12 mouse cellular contexts compared by ENCODE assay signal in genomic region chr12:27502716-27503486, GRCm38 (mm10).
DNase-seq lines count a peak whose midpoint lies in the region; ATAC-seq lines count a peak whose summit lies in the region.
"Had no signal": no experiment of that assay in that cellular context is flagged by ENCODE, and none has a peak within 500 bp of the region (broad histone marks: within the 10 kb centered on the region; RNA-seq: fewer than 3 reads in every experiment).

No protein-coding gene starts in this region.

- H3K9ac ChIP-seq in embryonic facial prominence, embryonic 14.5 days (ENCODE audit: low read depth, low read length): no peak overlapping the region
- peak overlapping the region; percentile 22; the same call in 1 of the 2 replicates for H3K9ac ChIP-seq in midbrain, embryonic 11.5 days (ENCODE audit: low read length)

- 20% methylated on average over 6 of the region's 6 CpGs for WGBS in embryonic facial prominence, embryonic 14.5 days
- 17% methylated on average over 6 of the region's 6 CpGs for WGBS in midbrain, embryonic 11.5 days

- H3K4me1 ChIP-seq in embryonic facial prominence, embryonic 14.5 days (ENCODE audit: control insufficient read depth, insufficient read depth, low read length): peaks cover 19% of the 10 kb centered on the region
- peaks cover 16% of the 10 kb centered on the region for H3K4me1 ChIP-seq in midbrain, embryonic 11.5 days (ENCODE audit: control insufficient read depth, insufficient read depth, low read length)

- H3K4me3 ChIP-seq in embryonic facial prominence, embryonic 14.5 days (ENCODE audit: low read depth, low read length): no peak overlapping the region
- no peak overlapping the region for H3K4me3 ChIP-seq in midbrain, embryonic 11.5 days (ENCODE audit: low read depth, low read length)

- DNase-seq in heart, postnatal 10 days: peak; percentile 20 to 44
- no peak for DNase-seq in heart, adult 8-10 months (ENCODE audit: low spot score)
- peak; percentile 69 for DNase-seq in ES-CJ7 (ENCODE audit: low read depth, low spot score)
- peak; percentile 80 for DNase-seq in embryonic facial prominence, embryonic 14.5 days (ENCODE audit: low spot score)
- peak; percentile 84 for DNase-seq in midbrain, embryonic 11.5 days (ENCODE audit: low spot score, missing footprints)
- no peak for DNase-seq in cerebellum, adult 11-12 months
- DNase-seq in layer of hippocampus, adult 18-20 months (ENCODE audit: low spot score in 2 of 2): no peak
- DNase-seq: thymus, postnatal 4 days had no signal

- H3K9me3 ChIP-seq in embryonic facial prominence, embryonic 14.5 days (ENCODE audit: control insufficient read depth, low read length): no peaks in the 10 kb centered on the region
- no peaks in the 10 kb centered on the region for H3K9me3 ChIP-seq in midbrain, embryonic 11.5 days (ENCODE audit: control insufficient read depth, low read length)

- no peak overlapping the region for H3K4me2 ChIP-seq in embryonic facial prominence, embryonic 14.5 days (ENCODE audit: low read depth, low read length)
- no peak overlapping the region for H3K4me2 ChIP-seq in midbrain, embryonic 11.5 days
- H3K4me2 ChIP-seq: liver, embryonic 11.5 days had no signal

- ATAC-seq in embryonic facial prominence, embryonic 14.5 days (ENCODE audit: low read depth): peak; percentile 70
- peak; percentile 52; the same call in 1 of the 2 replicates for ATAC-seq in midbrain, embryonic 11.5 days (ENCODE audit: low FRiP score)
- ATAC-seq in monocyte, adult 5-6 weeks (replicated peaks; ENCODE audit: insufficient number of reproducible peaks, low FRiP score, low TSS enrichment, poor library complexity, severe bottlenecking): no peak
- ATAC-seq: CD4-positive, CD25-positive, alpha-beta regulatory T cell, adult 4 months; inflammation-experienced regulatory T-cells, adult 6 months had no signal

- no peak overlapping the region for H3K27ac ChIP-seq in embryonic facial prominence, embryonic 14.5 days (replicated peaks; ENCODE audit: low read depth, low read length)
- no peak overlapping the region for H3K27ac ChIP-seq in midbrain, embryonic 11.5 days (ENCODE audit: low read depth, low read length)

- intact Hi-C loops in heart, postnatal 10 days (cut with DNase I): loop anchor here (5.0 kb wide), 1 partner anchor 161 kb away; the partner anchor contains the start of gene Sox11

- H3K27me3 ChIP-seq in embryonic facial prominence, embryonic 14.5 days (replicated peaks; ENCODE audit: control insufficient read depth, insufficient read depth, low read length): no peaks in the 10 kb centered on the region
- no peaks in the 10 kb centered on the region for H3K27me3 ChIP-seq in midbrain, embryonic 11.5 days (ENCODE audit: control insufficient read depth, insufficient read depth, low read length)

- H3K36me3 ChIP-seq in embryonic facial prominence, embryonic 14.5 days (ENCODE audit: control insufficient read depth, insufficient read depth, low read length): no peaks in the 10 kb centered on the region
- H3K36me3 ChIP-seq in midbrain, embryonic 11.5 days (ENCODE audit: control insufficient read depth, insufficient read depth, low read length): no peaks in the 10 kb centered on the region

Comparison
In these comparisons a context has a peak if more than half of its experiments do, and no peak if none do; other contexts are left out.
1. DNase-seq: peak in heart, postnatal 10 days (2 of 2), ES-CJ7 (single experiment), embryonic facial prominence, embryonic 14.5 days (single experiment) and midbrain, embryonic 11.5 days (single experiment); none in heart, adult 8-10 months (single experiment), cerebellum, adult 11-12 months (single experiment) and layer of hippocampus, adult 18-20 months (0 of 2).